Mouse (Mus musculus) urinary bladder, postnatal 14 days (tissue): ENCODE data around the gene Cacna1s.

ENCODE experiments used
- DNase-seq: peaks from one replicate; pipeline ENCODE4 v3.0.0; 2021; ENCODE audit warnings: low spot score

Gene Cacna1s

GRCm38 (mm10) chr1:136052547-136052946 is at the start of gene Cacna1s:
Gene Cacna1s, plus strand, starts transcription at chr1:136052750.
- no peak for DNase-seq

- DNase-seq, result no peak
Observed at GRCm38 (mm10) chr1:136006292-136006748, 46.2 kb upstream of the Cacna1s start, which contains the start of gene Igfn1. Gene Igfn1, minus strand, starts transcription at chr1:136006342.

- peak; percentile 84 for DNase-seq
Observed at GRCm38 (mm10) chr1:136007211-136008158, 45.1 kb upstream of the Cacna1s start, which contains the start of gene Tmem9. Gene Tmem9, plus strand, starts transcription at chr1:136008150.

- DNase-seq, result no peak
Observed at GRCm38 (mm10) chr1:136008159-136008533, 44.4 kb upstream of the Cacna1s start.

GRCm38 (mm10) chr1:136010247-136010646 is 42.3 kb upstream of the Cacna1s start:
- DNase-seq, result no peak

GRCm38 (mm10) chr1:136013513-136013912 is 39.0 kb upstream of the Cacna1s start:
- no peak for DNase-seq

- DNase-seq, result no peak
Observed at GRCm38 (mm10) chr1:136014796-136015502, 37.6 kb upstream of the Cacna1s start.

- DNase-seq, result no peak
Observed at GRCm38 (mm10) chr1:136017307-136017706, 35.2 kb upstream of the Cacna1s start.

- peak; percentile 94 for DNase-seq
Observed at GRCm38 (mm10) chr1:136017907-136018313, 34.6 kb upstream of the Cacna1s start.

GRCm38 (mm10) chr1:136018390-136019189 is 34.0 kb upstream of the Cacna1s start:
- DNase-seq, result no peak

GRCm38 (mm10) chr1:136030201-136030600 is 22.3 kb upstream of the Cacna1s start:
- no peak for DNase-seq

- DNase-seq, result no peak
Observed at GRCm38 (mm10) chr1:136031697-136032096, 20.9 kb upstream of the Cacna1s start.

- no peak for DNase-seq
Observed at GRCm38 (mm10) chr1:136032961-136033360, 19.6 kb upstream of the Cacna1s start.

GRCm38 (mm10) chr1:136038746-136039538 is 13.6 kb upstream of the Cacna1s start:
- no peak for DNase-seq

GRCm38 (mm10) chr1:136040452-136040851 is 12.1 kb upstream of the Cacna1s start:
- no peak for DNase-seq

- DNase-seq, result no peak
Observed at GRCm38 (mm10) chr1:136040874-136041273, 11.7 kb upstream of the Cacna1s start.

GRCm38 (mm10) chr1:136045774-136046173 is 6.8 kb upstream of the Cacna1s start:
- DNase-seq, result peak; percentile 52

- no peak for DNase-seq
Observed at GRCm38 (mm10) chr1:136047432-136047831, 5.1 kb upstream of the Cacna1s start.

- no peak for DNase-seq
Observed at GRCm38 (mm10) chr1:136047894-136048293, 4.7 kb upstream of the Cacna1s start.

GRCm38 (mm10) chr1:136050312-136051012 is 2.1 kb upstream of the Cacna1s start, which contains the start of gene Ascl5:
Gene Ascl5, plus strand, starts transcription at chr1:136050804.
- DNase-seq, result no peak

GRCm38 (mm10) chr1:136051013-136051315 is 1.6 kb upstream of the Cacna1s start:
- peak; percentile 15 for DNase-seq
